Mouse (Mus musculus): ENCODE results near the gene Uimc1.

Gene Uimc1

GRCm38 (mm10) chr13:54995161-54995560 is 104.9 kb downstream of the Uimc1 start:
- DNase-seq (ENCODE audit: low read depth, low spot score), result no peak

GRCm38 (mm10) chr13:54994576-54994975 is 105.5 kb downstream of the Uimc1 start:
- no peak for DNase-seq (ENCODE audit: low read depth, low spot score)

DNA sequence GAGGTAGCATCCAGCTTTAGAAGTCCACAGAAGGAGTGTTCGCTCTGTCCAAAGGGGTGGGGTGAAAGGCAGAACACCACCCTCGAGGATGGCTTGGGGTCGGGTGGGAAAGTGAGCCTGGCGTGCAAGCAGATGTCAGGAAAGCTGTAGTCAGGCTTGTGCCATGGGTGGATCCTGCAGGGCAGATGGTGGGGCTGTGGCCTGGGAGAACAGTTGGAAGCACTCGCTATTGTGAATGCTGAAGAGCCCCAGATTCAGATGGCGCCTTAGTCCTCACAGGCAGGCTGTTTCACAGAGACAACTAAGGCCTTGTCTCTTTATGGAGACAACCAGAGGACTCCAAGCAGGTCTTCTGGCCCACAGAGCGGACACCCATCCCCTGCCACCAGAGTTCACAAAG is 107.9 kb downstream of the Uimc1 start:
- no peak for DNase-seq (ENCODE audit: low read depth, low spot score)

DNA sequence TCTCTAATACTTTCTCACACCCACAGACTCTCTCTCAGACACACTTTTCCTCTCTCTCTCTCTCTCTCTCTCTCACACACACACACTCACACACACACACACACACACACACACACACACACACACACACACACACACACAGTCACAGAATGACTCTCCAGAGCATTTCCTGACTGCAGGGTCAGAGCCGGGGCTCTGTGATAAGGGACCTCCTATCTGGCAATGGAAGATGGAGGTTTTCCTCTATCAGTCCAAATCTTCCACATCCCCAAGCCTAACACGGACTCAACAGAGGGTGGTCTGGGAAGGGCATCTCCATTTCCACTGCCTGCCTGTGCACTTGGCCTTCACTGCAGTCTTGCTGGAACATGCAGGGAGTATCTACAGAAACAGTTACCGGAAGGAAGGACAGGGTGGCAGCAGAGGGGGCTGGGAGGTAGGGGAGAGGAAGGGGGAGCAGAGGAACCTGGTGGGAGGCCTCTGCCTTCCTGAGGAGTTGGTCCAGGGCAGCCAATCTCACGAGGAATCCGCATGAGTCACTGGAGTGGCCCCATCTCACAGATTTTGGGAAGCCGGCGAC is 111.8 kb downstream of the Uimc1 start:
- DNase-seq (ENCODE audit: low read depth, low spot score), result no peak

DNA sequence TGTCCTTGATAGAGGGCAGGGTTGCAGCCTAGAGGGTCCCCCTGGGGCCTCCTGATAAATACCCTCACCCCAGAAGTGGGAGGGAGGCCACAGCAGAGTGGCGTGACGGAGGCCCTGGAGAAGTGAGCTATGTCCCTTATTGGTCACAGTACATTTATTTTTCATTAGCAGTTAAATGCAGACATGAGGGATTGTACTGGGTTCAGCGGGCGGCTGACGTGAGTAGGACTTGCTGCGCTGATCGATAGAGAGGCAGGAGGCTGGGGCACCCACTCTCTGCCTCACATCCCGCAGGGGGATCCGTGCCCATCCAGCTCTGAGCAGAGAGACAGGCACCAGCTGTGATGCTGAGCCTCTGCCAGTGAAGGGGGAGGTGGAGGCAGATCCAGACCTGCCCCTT is 112.7 kb downstream of the Uimc1 start:
- no peak for DNase-seq (ENCODE audit: low read depth, low spot score)

DNA sequence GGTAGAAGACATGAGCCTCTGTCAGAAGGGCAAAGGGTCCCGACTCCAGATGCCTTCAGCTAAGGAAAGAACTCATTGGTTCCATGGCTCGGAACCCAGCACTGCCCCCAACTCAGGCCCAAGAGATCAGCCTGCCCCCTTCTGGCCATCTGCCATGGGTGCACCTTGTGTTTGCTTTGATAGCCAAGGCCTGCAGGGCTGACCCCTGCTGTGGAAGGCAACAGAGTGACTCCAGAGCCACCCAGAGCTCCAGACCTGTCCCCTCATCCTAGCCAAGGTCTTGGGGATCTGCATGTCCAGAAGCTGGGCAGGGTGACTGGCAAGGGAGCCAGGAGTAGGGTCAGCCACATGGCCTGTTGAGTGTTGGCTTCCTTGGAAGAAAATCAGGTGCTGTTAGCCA is 116.5 kb downstream of the Uimc1 start:
- no peak for DNase-seq (ENCODE audit: low read depth, low spot score)

DNA sequence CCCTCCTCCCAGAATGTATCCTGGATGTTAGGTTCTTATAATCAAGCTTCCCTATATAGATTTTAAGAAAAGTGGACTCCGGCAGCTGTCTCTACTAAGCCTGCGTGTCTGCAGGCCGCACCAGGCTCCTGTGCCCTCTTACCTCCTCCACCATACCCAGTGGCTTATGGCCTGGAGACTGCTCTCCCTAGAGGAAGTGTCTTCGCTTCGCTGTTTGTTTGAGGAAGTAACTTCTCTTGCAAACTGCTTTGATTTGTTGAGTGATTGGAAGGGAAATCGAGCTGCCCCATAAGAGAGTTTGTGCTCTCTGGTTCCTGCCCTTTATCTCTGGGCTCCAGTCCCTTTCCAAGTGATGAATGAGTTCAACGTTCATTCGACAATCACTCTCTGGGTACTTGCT is 117.1 kb downstream of the Uimc1 start:
- no peak for DNase-seq (ENCODE audit: low read depth, low spot score)

- no peak for DNase-seq (ENCODE audit: low read depth, low spot score)
Measured at GRCm38 (mm10) chr13:54980957-54981356, 119.1 kb downstream of the Uimc1 start.

DNA sequence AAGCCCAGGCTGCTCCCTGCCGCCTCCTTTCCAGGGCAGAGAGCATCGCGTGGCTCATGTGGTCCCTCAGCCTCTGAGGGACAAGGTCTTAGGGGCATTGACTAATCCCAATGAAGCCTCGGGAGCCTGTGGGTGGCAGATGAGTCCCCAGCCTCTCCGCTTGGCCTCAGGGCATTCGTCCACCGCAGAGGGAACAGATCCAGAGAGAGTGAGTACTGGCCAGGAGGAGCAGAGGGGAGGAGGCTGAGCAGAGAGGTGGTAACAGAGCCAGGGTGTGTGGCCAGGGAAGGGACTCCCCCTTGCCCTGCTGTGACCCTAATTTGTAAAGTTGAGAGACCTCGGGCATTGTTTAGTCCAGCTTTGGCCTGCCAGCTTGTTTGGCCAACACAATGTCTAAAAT is 121.3 kb downstream of the Uimc1 start:
- no peak for DNase-seq (ENCODE audit: low read depth, low spot score)
